Mouse (Mus musculus) testis, postnatal 10 days (tissue): Measurements from ENCODE around the gene Metap1d.
A peak's percentile ranks its signal among the peaks of the same experiment; 100 is the strongest.

Experiments
- DNase-seq: peaks from one replicate; pipeline ENCODE4 v3.0.0; 2021; ENCODE audit warnings: low spot score

Metap1d gene

DNA sequence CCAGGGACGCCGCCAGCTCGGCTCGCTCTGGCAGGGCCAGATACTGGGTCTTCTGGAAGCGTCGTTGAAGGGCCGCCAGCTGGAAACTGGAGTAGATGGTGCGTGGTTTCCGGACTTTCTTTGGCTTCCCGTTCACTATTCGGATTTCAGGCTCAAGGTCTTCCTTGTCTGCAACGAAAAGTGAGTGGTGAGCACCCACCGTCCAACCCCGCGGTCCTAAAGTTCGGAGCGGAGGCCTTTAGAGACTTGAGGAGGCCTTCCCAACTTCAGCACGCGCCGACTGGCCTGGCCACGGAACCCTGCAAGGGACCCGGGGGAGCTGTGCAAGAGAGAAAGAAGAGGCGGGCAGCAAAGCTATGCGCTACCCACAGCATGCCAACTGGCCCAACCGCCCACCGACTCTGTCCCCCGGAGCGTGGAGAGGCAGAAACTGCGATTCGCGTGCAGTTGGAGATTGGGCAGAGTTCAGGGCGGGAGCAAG is 92.4 kb downstream of the Metap1d start:
- DNase-seq = peak; percentile 49

DNA sequence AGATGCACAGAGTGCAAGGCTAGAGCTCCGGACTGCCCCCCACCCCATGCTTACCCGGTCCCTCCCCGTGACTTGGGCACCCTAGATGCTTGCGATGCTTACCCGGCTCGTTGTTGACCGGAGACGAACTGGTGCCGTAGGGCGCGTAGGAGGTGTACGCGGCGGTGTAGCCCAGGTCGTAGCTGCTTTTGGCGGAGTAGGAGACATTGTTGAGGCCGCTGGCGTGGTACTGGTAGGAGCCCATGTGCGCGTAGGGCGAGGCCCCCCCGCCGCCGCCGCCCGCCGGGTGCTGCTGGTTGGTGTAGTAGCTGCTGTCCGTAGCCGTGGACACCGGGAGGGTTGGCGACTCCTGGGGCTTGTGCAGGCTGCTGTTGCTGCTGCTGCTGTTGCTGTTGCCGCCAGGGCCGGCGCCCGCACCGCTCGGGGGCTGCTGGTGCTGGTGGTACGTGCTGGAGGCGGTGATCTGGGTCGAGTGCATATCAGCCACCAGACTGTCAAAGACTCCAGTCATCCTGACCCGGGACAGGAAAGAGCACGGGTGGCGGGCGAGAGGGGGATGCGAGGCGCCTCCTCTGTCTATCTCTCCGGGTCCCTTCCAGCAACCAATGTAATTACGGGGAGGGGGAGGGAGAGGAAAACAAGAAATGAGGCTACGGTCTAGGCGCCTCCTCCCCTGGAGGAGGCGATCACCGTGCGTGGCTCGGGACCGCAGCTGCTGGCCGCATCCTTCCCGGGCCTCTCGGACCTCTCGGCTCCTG is 93.0 kb downstream of the Metap1d start:
- DNase-seq = peak; percentile 60

DNA sequence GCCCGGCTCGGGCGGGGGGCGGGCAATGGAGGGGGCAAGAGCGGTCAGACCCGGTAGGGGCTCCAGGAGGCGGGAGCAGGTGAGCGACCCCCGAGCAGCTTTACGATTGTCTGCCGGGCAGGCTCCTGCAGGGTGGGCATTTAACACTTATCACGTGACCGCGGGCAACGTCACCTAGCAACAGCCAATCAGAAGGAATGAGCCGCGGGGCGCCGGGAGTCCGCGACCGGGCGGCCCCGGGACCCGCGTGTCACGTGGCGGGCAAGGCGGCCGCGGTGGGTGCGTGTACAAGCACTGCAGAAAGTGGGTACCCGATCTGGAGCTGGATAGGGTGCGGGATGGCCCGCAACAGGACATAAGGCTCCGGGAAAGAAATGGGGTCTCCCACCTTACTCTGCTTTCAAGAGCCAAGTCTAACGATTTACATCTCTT is 93.6 kb downstream of the Metap1d start, which contains the start of gene Dlx2:
Gene Dlx2 (minus strand): TSS at position 115 of the 432 bp plus-strand sequence.
- DNase-seq = peak; percentile 56

DNA sequence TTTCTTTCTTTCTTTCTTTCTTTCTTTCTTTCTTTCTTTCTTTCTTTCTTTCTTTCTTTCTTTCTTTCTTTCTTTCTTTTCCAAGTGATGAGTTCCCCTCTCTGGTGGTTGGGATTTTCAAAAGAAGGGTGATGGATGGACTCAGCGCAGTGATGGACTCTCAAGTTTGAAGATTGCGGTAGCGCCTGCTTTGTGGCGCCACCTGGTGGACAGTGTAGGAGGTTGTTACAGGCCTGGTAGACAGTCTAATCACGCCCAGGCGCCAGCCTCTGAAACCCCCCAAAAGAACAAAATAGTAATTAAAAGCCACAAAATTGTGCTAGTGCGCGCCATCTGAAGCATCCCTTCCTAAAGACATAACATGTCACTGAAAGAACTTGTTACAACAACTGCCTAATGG is 94.8 kb downstream of the Metap1d start:
- peak; percentile 88 for DNase-seq

DNA sequence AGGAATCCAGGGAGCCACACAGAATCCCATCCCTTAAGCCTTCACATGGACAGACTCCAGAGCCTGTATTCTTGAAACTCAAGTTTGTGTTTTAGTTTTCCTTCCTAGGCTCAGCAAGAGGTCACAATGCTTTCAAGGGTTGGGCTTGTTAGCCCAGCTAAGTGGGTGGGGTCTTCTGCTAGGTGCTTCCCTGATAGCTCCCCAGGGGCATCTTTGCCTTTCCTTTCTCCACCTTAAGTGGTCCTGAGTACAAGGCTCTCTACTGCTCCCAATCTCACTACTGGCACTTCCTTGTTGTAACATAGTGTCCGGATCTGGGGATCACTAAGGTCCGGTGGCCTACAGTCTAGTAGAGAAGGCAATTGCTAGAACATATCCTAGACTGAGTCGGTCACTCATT is 97.3 kb downstream of the Metap1d start:
- no peak for DNase-seq

DNA sequence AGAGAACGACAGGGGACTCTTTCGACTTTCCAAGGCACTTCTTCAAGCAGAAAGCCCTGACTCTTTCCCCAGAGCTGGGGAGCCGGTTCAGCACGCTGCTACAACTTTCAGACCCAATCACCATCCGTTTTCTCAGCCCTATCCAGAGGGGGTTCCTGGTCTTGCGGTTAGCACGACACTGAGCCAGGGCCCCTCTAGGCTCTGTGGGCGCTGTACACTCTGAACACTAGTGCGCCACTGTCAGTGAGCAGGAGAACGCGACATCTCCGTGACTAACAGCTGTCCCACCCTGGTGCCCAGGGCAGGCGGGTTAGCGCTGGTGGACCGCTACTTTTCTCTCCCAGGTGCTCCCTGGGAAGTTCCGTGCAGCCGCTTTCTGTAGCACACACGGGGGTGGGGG is 98.6 kb downstream of the Metap1d start:
- DNase-seq = no peak

DNA sequence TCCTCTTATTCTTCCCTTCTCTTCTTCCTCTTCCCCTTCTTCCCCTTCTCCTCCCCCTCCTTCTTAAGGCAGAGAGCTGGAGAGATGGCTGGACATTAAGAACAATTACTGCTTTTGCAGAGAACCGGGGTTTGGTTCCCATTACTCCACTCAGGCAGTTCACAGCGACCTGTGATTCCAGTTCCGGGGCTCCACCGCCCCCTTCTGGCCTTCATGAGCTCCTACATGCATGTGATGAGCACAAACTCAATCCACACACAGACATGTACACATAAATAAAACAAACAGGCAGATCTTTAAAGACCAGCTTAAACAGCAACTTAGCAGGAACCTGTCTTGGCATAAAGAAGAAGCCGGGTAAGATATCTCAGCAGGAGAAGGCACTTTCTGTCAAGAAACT is 103.0 kb downstream of the Metap1d start:
- DNase-seq = no peak

DNA sequence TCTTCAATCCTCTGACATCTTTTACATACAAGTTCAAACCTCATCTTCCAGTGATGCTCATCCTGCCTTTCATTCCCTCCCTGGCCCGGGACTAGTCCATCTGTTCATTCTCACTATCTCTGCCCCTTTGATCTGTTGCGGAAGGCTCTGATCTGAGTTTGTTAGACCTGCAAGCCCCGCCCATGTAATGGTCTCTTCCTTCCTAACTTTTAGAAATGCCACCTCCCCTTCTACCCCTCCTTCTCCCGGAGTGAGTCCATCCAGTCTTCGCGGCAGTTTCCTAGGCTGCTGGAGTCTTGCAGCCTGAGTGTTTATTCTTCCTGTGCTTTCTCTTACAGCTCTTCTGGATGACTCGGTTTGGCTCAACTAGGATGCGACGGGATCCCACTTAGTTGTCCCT is 113.4 kb downstream of the Metap1d start:
- no peak for DNase-seq

DNA sequence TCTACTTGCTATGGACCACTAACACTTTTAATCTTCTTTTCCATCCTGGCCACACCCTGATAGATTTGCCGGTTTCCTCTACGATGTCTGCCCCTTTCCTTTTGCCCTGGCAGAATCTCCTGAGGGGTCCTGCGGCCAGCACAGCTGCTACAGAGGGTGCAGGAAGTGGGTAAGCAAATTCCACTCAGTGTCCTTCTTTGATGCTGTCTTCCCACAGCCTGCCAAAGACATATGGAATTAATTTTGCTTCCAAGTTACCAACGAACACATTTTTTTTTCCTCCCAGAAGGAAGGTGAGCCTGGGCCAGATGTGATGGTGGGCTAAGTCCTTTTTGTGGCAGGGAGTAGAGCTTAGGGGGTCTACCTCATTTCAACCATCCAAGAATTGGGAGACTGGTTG is 120.7 kb downstream of the Metap1d start:
- DNase-seq = no peak
